43 mouse cellular contexts compared by ENCODE assay signal in the genomic region with DNA sequence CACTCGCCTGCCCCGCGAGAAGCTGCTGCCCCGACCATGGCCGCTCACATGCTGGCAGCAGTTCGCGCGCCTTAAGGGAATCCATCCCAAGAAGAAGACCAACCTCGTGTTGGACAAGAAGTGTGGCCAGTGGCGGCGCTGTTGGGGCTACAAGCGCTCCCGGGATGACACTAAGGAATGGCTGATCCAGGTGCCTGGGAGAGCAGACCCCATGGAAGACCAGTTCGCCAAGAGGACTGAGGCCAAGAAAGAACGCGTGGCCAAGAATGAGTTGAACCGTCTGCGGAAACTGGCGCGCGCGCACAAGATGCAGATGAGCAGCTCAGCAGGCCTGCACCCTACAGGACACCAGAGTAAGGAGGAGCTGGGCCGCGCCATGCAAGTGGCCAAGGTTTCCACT. TPM values are rescaled to one million over a fixed set of nuclear protein-coding genes. Genes with fewer than 3 reads are reported as not detected.
DNase-seq lines count a peak whose midpoint lies in the region; ATAC-seq and TF ChIP-seq lines count a peak whose summit lies in the region.
"Had no signal": no experiment of that assay in that cellular context is flagged by ENCODE, and none has a peak within 500 bp of the region (broad histone marks: within the 10 kb centered on the region; RNA-seq: fewer than 3 reads in every experiment).

No protein-coding gene starts in this region.

- intact Hi-C loops in heart, postnatal 10 days (cut with DNase I): no loop called here

- H3K4me3 ChIP-seq in liver, postnatal 0 days (ENCODE audit: low read depth, low read length): no peak overlapping the region
- no peak overlapping the region for H3K4me3 ChIP-seq in liver, embryonic 11.5 days (ENCODE audit: low read depth, low read length)
- H3K4me3 ChIP-seq: forebrain, embryonic 15.5 days; kidney, embryonic 15.5 days; left cerebral cortex, adult 2 months; liver, embryonic 13.5 days; midbrain, embryonic 10.5 days; midbrain, embryonic 15.5 days; myocyte; neural tube, embryonic 12.5 days had no signal

- no peaks in the 10 kb centered on the region for H3K4me1 ChIP-seq in liver, postnatal 0 days (ENCODE audit: insufficient read depth)
- no peaks in the 10 kb centered on the region for H3K4me1 ChIP-seq in liver, embryonic 11.5 days (replicated peaks; ENCODE audit: control insufficient read depth, insufficient read depth, low read length)
- H3K4me1 ChIP-seq: forebrain, embryonic 15.5 days; kidney, embryonic 15.5 days; liver, embryonic 13.5 days; midbrain, embryonic 10.5 days; midbrain, embryonic 15.5 days; neural tube, embryonic 12.5 days had no signal

- no peak overlapping the region for H3K4me2 ChIP-seq in liver, postnatal 0 days (ENCODE audit: low read depth, low read length)
- H3K4me2 ChIP-seq in liver, embryonic 11.5 days: no peak overlapping the region
- H3K4me2 ChIP-seq: forebrain, embryonic 15.5 days; kidney, embryonic 15.5 days; liver, embryonic 13.5 days; midbrain, embryonic 15.5 days; neural tube, embryonic 12.5 days had no signal

- TF ChIP-seq CTCF in liver, postnatal 0 days (IDR thresholded peaks at IDR 0.05; ENCODE audit: low read depth): no peak

- H3K27ac ChIP-seq in liver, postnatal 0 days (ENCODE audit: low read depth): no peak overlapping the region
- no peak overlapping the region for H3K27ac ChIP-seq in liver, embryonic 11.5 days (ENCODE audit: low read depth, low read length)
- H3K27ac ChIP-seq: forebrain, embryonic 15.5 days; kidney, embryonic 15.5 days; left cerebral cortex, adult 2 months; liver, embryonic 13.5 days; midbrain, embryonic 10.5 days; midbrain, embryonic 15.5 days; neural tube, embryonic 12.5 days had no signal

- no peak for TF ChIP-seq EP300 in liver, postnatal 0 days (IDR thresholded peaks at IDR 0.05; ENCODE audit: low read depth)

- peak; percentile 0 for DNase-seq in CD4-positive, CD25-positive, alpha-beta regulatory T cell, adult 2 months (ENCODE audit: low read depth, low spot score)
- DNase-seq in liver, postnatal 0 days: peak; percentile 12
- no peak for DNase-seq in liver, embryonic 11.5 days (ENCODE audit: low spot score)
- DNase-seq in ES-CJ7 (ENCODE audit: low read depth, low spot score): peak; percentile 68
- DNase-seq in ZHBTc4 (ENCODE audit: low read depth, low spot score): peak; percentile 88
- no peak for DNase-seq in right cerebral cortex, adult 2 months (ENCODE audit: low spot score in 2 of 2)
- DNase-seq in heart, postnatal 10 days: no peak
- DNase-seq: adrenal gland, adult 8-10 months; cerebellum, adult 9-10 months; kidney, adult 18-20 months; liver, embryonic 13.5 days; lung, adult 2 months; lung, postnatal 14 days; right cerebral cortex, adult 18-20 months; right cerebral cortex, postnatal 4 days had no signal

- H3K9ac ChIP-seq in liver, postnatal 0 days (replicated peaks): no peak overlapping the region
- no peak overlapping the region for H3K9ac ChIP-seq in liver, embryonic 11.5 days (ENCODE audit: low read depth, low read length)
- H3K9ac ChIP-seq: forebrain, embryonic 15.5 days; kidney, embryonic 15.5 days; liver, embryonic 13.5 days; midbrain, embryonic 15.5 days; neural tube, embryonic 12.5 days had no signal

- 89% methylated on average over 24 of the region's 24 CpGs for WGBS in liver, postnatal 0 days (ENCODE audit: insufficient replicate concordance)
- WGBS in liver, embryonic 11.5 days: 82% methylated on average over 24 of the region's 24 CpGs

- H3K9me3 ChIP-seq in liver, postnatal 0 days (ENCODE audit: low read length): no peaks in the 10 kb centered on the region
- 0 out of 2 replicates have a peak, but pooled peaks cover 3% of the 10 kb centered on the region for H3K9me3 ChIP-seq in liver, embryonic 11.5 days (ENCODE audit: control insufficient read depth, low read length)
- H3K9me3 ChIP-seq: forebrain, embryonic 15.5 days; liver, embryonic 13.5 days; midbrain, embryonic 15.5 days had no signal

- ATAC-seq in CD4-positive, CD25-positive, alpha-beta regulatory T cell, adult 4 months: no peak
- ATAC-seq in liver, postnatal 0 days: no peak
- no peak for ATAC-seq in liver, embryonic 11.5 days (replicated peaks; ENCODE audit: low FRiP score)
- ATAC-seq: activated CD4-positive, CD25-positive, alpha-beta regulatory T cell, adult 4 months; forebrain, embryonic 15.5 days; hindbrain, embryonic 16.5 days; midbrain, embryonic 15.5 days; Patski had no signal

- H3K27me3 ChIP-seq in liver, postnatal 0 days (ENCODE audit: insufficient read depth, low read length): no peaks in the 10 kb centered on the region
- H3K27me3 ChIP-seq in liver, embryonic 11.5 days (replicated peaks; ENCODE audit: control insufficient read depth, insufficient read depth, low read length): no peaks in the 10 kb centered on the region
- H3K27me3 ChIP-seq: forebrain, embryonic 15.5 days; kidney, embryonic 15.5 days; liver, embryonic 13.5 days; midbrain, embryonic 15.5 days; neural tube, embryonic 12.5 days; Patski had no signal

- H3K36me3 ChIP-seq in liver, postnatal 0 days (replicated peaks; ENCODE audit: insufficient read depth, low read length): no peaks in the 10 kb centered on the region
- no peaks in the 10 kb centered on the region for H3K36me3 ChIP-seq in liver, embryonic 11.5 days (ENCODE audit: control insufficient read depth, insufficient read depth, low read length)
- H3K36me3 ChIP-seq: forebrain, embryonic 15.5 days; G1E; kidney, embryonic 15.5 days; liver, embryonic 13.5 days; midbrain, embryonic 10.5 days; midbrain, embryonic 15.5 days; neural tube, embryonic 12.5 days had no signal

RNA-seq across cellular contexts. Expression of a gene that starts 12.3 kb away (rescaled TPM):
- polyA plus RNA-seq in CD4-positive, CD25-positive, alpha-beta regulatory T cell, adult 4 months (2017; shearing (Covaris generic)): not detected
- polyA plus RNA-seq in liver, postnatal 0 days (2015; fragmentation: Nextera tagmentation; extraction: Ambion mirVana): not detected in 2 replicates
- polyA plus RNA-seq in liver, embryonic 11.5 days (2014; fragmentation: Nextera tagmentation; extraction: Ambion mirVana): not detected in 2 replicates
- not detected for total RNA-seq in heart, postnatal 10 days (2021)
- total RNA-seq: gastrocnemius, adult 8-10 months; granulocyte monocyte progenitor cell, adult 5-6 weeks; heart, postnatal 25 days; layer of hippocampus, adult 18-20 months; layer of hippocampus, postnatal 10 days; left cerebral cortex, adult 2 months; left cerebral cortex, postnatal 25 days; megakaryocyte progenitor cell, adult 5-6 weeks had no signal
- polyA plus RNA-seq: activated CD4-positive, CD25-positive, alpha-beta regulatory T cell, adult 4 months; C2C12; cortical plate, adult 2 months; forebrain, embryonic 15.5 days; G1E; heart, embryonic 14.5 days; intestine, embryonic 14.5 days; liver, embryonic 13.5 days; lung, adult 2 months; midbrain, embryonic 10.5 days; myocyte; Patski; spleen, adult 2 months; thymus, postnatal 0 days had no signal

RNA-seq across cellular contexts. Expression of a gene that starts 18.4 kb away (rescaled TPM):
- polyA plus RNA-seq in CD4-positive, CD25-positive, alpha-beta regulatory T cell, adult 4 months (2017; shearing (Covaris generic)): not detected
- not detected in 2 replicates for polyA plus RNA-seq in liver, postnatal 0 days (2015; fragmentation: Nextera tagmentation; extraction: Ambion mirVana)
- not detected in 2 replicates for polyA plus RNA-seq in liver, embryonic 11.5 days (2014; fragmentation: Nextera tagmentation; extraction: Ambion mirVana)
- not detected for total RNA-seq in heart, postnatal 10 days (2021)
- total RNA-seq: adrenal gland, adult 8-10 months; gastrocnemius, adult 8-10 months; granulocyte monocyte progenitor cell, adult 5-6 weeks; heart, postnatal 25 days; layer of hippocampus, adult 18-20 months; layer of hippocampus, postnatal 10 days; left cerebral cortex, adult 2 months; left cerebral cortex, postnatal 25 days; megakaryocyte progenitor cell, adult 5-6 weeks had no signal
- polyA plus RNA-seq: activated CD4-positive, CD25-positive, alpha-beta regulatory T cell, adult 4 months; C2C12; cortical plate, adult 2 months; forebrain, embryonic 15.5 days; G1E; hindbrain, embryonic 11.5 days; hindbrain, embryonic 16.5 days; intestine, embryonic 14.5 days; liver, embryonic 13.5 days; lung, adult 2 months; midbrain, embryonic 10.5 days; myocyte; neural tube, embryonic 12.5 days; Patski; spleen, adult 2 months; thymus, postnatal 0 days had no signal

RNA-seq across cellular contexts. Expression of a gene that starts 31.4 kb away (rescaled TPM):
- not detected for polyA plus RNA-seq in CD4-positive, CD25-positive, alpha-beta regulatory T cell, adult 4 months (2017; shearing (Covaris generic))
- polyA plus RNA-seq in liver, postnatal 0 days (2015; fragmentation: Nextera tagmentation; extraction: Ambion mirVana): not detected in 2 replicates
- polyA plus RNA-seq in liver, embryonic 11.5 days (2014; fragmentation: Nextera tagmentation; extraction: Ambion mirVana): 0.11 TPM in 1 of 2 replicates, not detected in the other
- total RNA-seq in heart, postnatal 10 days (2021): not detected
- total RNA-seq: gastrocnemius, adult 8-10 months; granulocyte monocyte progenitor cell, adult 5-6 weeks; heart, postnatal 25 days; layer of hippocampus, adult 18-20 months; layer of hippocampus, postnatal 10 days; left cerebral cortex, adult 2 months; left cerebral cortex, postnatal 25 days; megakaryocyte progenitor cell, adult 5-6 weeks had no signal
- polyA plus RNA-seq: activated CD4-positive, CD25-positive, alpha-beta regulatory T cell, adult 4 months; forebrain, embryonic 15.5 days; G1E; heart, embryonic 14.5 days; hindbrain, embryonic 11.5 days; kidney, embryonic 15.5 days; limb, embryonic 14.5 days; liver, embryonic 13.5 days; lung, adult 2 months; myocyte; neural tube, embryonic 12.5 days; Patski; spleen, adult 2 months; thymus, postnatal 0 days had no signal

RNA-seq across cellular contexts. Expression of a gene that starts 34.4 kb away (rescaled TPM):
- polyA plus RNA-seq in CD4-positive, CD25-positive, alpha-beta regulatory T cell, adult 4 months (2017; shearing (Covaris generic)): not detected
- not detected in 2 replicates for polyA plus RNA-seq in liver, postnatal 0 days (2015; fragmentation: Nextera tagmentation; extraction: Ambion mirVana)
- 0.07 TPM in 1 of 2 replicates, not detected in the other for polyA plus RNA-seq in liver, embryonic 11.5 days (2014; fragmentation: Nextera tagmentation; extraction: Ambion mirVana)
- not detected for total RNA-seq in heart, postnatal 10 days (2021)
- total RNA-seq: gastrocnemius, adult 8-10 months; granulocyte monocyte progenitor cell, adult 5-6 weeks; heart, postnatal 25 days; layer of hippocampus, adult 18-20 months; layer of hippocampus, postnatal 10 days; left cerebral cortex, adult 2 months; left cerebral cortex, postnatal 25 days; megakaryocyte progenitor cell, adult 5-6 weeks had no signal
- polyA plus RNA-seq: activated CD4-positive, CD25-positive, alpha-beta regulatory T cell, adult 4 months; C2C12; cortical plate, adult 2 months; forebrain, embryonic 15.5 days; G1E; intestine, embryonic 14.5 days; kidney, embryonic 15.5 days; limb, embryonic 14.5 days; liver, embryonic 13.5 days; lung, adult 2 months; midbrain, embryonic 10.5 days; myocyte; neural tube, embryonic 12.5 days; Patski; spleen, adult 2 months; urinary bladder, adult 2 months had no signal

RNA-seq across cellular contexts. Expression of a gene that starts 48.0 kb away (rescaled TPM):
- not detected for polyA plus RNA-seq in CD4-positive, CD25-positive, alpha-beta regulatory T cell, adult 4 months (2017; shearing (Covaris generic))
- polyA plus RNA-seq in liver, postnatal 0 days (2015; fragmentation: Nextera tagmentation; extraction: Ambion mirVana): not detected in 2 replicates
- not detected in 2 replicates for polyA plus RNA-seq in liver, embryonic 11.5 days (2014; fragmentation: Nextera tagmentation; extraction: Ambion mirVana)
- total RNA-seq in heart, postnatal 10 days (2021): not detected
- total RNA-seq: adrenal gland, adult 8-10 months; G1E; gastrocnemius, adult 8-10 months; granulocyte monocyte progenitor cell, adult 5-6 weeks; heart, postnatal 25 days; layer of hippocampus, adult 18-20 months; layer of hippocampus, postnatal 10 days; left cerebral cortex, adult 2 months; left cerebral cortex, postnatal 25 days; megakaryocyte progenitor cell, adult 5-6 weeks had no signal
- polyA plus RNA-seq: activated CD4-positive, CD25-positive, alpha-beta regulatory T cell, adult 4 months; C2C12; cortical plate, adult 2 months; forebrain, embryonic 15.5 days; G1E; heart, embryonic 14.5 days; hindbrain, embryonic 11.5 days; intestine, embryonic 14.5 days; kidney, embryonic 15.5 days; limb, embryonic 14.5 days; liver, embryonic 13.5 days; lung, adult 2 months; midbrain, embryonic 10.5 days; midbrain, embryonic 15.5 days; myocyte; neural tube, embryonic 12.5 days; Patski; spleen, adult 2 months; thymus, postnatal 0 days; urinary bladder, adult 2 months had no signal

Comparison
In these comparisons a context has a peak if more than half of its experiments do, and no peak if none do; other contexts are left out.
1. DNase-seq: peak in CD4-positive, CD25-positive, alpha-beta regulatory T cell, adult 2 months (single experiment), liver, postnatal 0 days (single experiment), ES-CJ7 (single experiment) and ZHBTc4 (single experiment); none in liver, embryonic 11.5 days (single experiment), right cerebral cortex, adult 2 months (0 of 2) and heart, postnatal 10 days (0 of 2).